Mouse (Mus musculus) lung, postnatal 36 days (tissue): ENCODE data around the gene Ssc4d.

Experiments
- DNase-seq: peaks from one replicate; pipeline ENCODE4 v3.0.0; 2022; ENCODE audit warnings: mixed read lengths

Ssc4d gene

GRCm38 (mm10) chr5:135975893-135976668 is 1.8 kb upstream of the Ssc4d start:
- DNase-seq: no peak

- no peak for DNase-seq
Measured at GRCm38 (mm10) chr5:135971876-135972275, 2.5 kb downstream of the Ssc4d start.

GRCm38 (mm10) chr5:135970247-135970646 is 4.1 kb downstream of the Ssc4d start:
- no peak for DNase-seq

GRCm38 (mm10) chr5:135968781-135969180 is 5.5 kb downstream of the Ssc4d start:
- DNase-seq: peak; percentile 74

GRCm38 (mm10) chr5:135966866-135967265 is 7.5 kb downstream of the Ssc4d start:
- no peak for DNase-seq

- DNase-seq: peak; percentile 53
Measured at GRCm38 (mm10) chr5:135965501-135965930, 8.8 kb downstream of the Ssc4d start.

- no peak for DNase-seq
Measured at GRCm38 (mm10) chr5:135963280-135963627, 11.1 kb downstream of the Ssc4d start.

- peak; percentile 100 for DNase-seq
Measured at GRCm38 (mm10) chr5:135962492-135963279, 11.6 kb downstream of the Ssc4d start.

GRCm38 (mm10) chr5:135962125-135962491 is 12.2 kb downstream of the Ssc4d start:
- DNase-seq: no peak

- DNase-seq: no peak
Measured at GRCm38 (mm10) chr5:135960909-135961635, 13.3 kb downstream of the Ssc4d start.

GRCm38 (mm10) chr5:135959911-135960310 is 14.4 kb downstream of the Ssc4d start:
- no peak for DNase-seq

GRCm38 (mm10) chr5:135958367-135958766 is 16.0 kb downstream of the Ssc4d start:
- no peak for DNase-seq

GRCm38 (mm10) chr5:135957207-135957974 is 16.9 kb downstream of the Ssc4d start:
- DNase-seq: peak; percentile 99

- no peak for DNase-seq
Measured at GRCm38 (mm10) chr5:135956300-135957206, 17.8 kb downstream of the Ssc4d start.

- DNase-seq: no peak
Measured at GRCm38 (mm10) chr5:135952830-135953229, 21.5 kb downstream of the Ssc4d start.

- DNase-seq: no peak
Measured at GRCm38 (mm10) chr5:135951660-135952059, 22.7 kb downstream of the Ssc4d start.

- peak; percentile 38 for DNase-seq
Measured at GRCm38 (mm10) chr5:135950710-135951412, 23.5 kb downstream of the Ssc4d start.

- no peak for DNase-seq
Measured at GRCm38 (mm10) chr5:135946621-135947020, 27.7 kb downstream of the Ssc4d start.

GRCm38 (mm10) chr5:135945916-135946408 is 28.4 kb downstream of the Ssc4d start:
- DNase-seq: no peak

- DNase-seq: no peak
Measured at GRCm38 (mm10) chr5:135942710-135943109, 31.6 kb downstream of the Ssc4d start.

GRCm38 (mm10) chr5:135940587-135940986 is 33.7 kb downstream of the Ssc4d start:
- no peak for DNase-seq
